Mouse (Mus musculus): ENCODE data around the gene Neurl2. TPM values are rescaled to one million over a fixed set of nuclear protein-coding genes. Genes with fewer than 3 reads are reported as not detected.

The Neurl2 gene
- polyA plus RNA-seq, 1 experiment = 17.9 TPM

DNA sequence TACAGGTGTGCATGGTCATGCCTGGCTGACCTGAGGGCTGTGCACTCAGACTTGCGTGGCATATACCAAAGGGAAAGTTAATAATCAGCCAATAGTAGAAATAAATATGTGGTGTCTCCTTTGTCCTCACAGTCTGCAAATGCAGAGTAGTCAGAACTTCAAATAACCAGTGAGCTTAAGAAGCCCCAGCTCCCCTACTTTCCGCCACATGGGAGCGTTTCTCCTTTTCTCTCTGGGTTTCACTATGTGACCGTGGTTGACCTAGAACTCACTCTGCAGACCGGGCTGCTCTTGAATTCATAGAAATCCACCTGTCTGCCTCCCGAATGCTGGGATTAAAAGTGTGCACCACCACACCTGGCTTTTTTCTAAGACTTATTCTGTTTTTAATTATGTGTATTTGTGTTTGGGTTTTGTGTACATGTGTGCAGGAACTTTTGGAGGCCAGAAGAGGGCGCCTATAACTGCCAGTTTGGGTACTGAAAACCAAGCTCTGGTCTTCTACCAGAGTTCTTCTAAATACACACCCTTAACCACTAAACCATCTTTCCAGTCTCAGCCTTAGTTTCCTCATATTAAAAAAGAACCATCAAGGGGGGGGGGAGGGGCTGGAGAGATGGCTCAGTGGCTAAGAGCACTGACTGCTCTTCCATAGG, 49.2 kb downstream of the Neurl2 start:
- Histone ChIP-seq H3K4me3 (replicated peaks; ENCODE audit: extremely low read depth, low read depth, low read length) (no peak overlapping the region), H3K4me1 (ENCODE audit: control insufficient read depth, insufficient read depth, low read length) (peaks cover 17% of the 10 kb centered on the region)
- no peak for DNase-seq
- 74% methylated on average over 7 of the region's 7 CpGs for WGBS
- TF ChIP-seq POLR2A (IDR thresholded peaks at IDR 0.05; ENCODE audit: borderline replicate concordance, extremely low read depth, low read depth, low read length) = no peak
- TF ChIP-seq CTCF (IDR thresholded peaks at IDR 0.05; ENCODE audit: insufficient read depth, low read length) = no peak

- WGBS = 56% methylated on average over 4 of the region's 4 CpGs
- Histone ChIP-seq H3K4me3 (replicated peaks; ENCODE audit: extremely low read depth, low read depth, low read length) (no peak overlapping the region), H3K4me1 (ENCODE audit: control insufficient read depth, insufficient read depth, low read length) (peaks cover 6% of the 10 kb centered on the region; the same call in 1 of the 2 replicates)
- no peak for DNase-seq
- no peak for TF ChIP-seq POLR2A (IDR thresholded peaks at IDR 0.05; ENCODE audit: borderline replicate concordance, extremely low read depth, low read depth, low read length)
- no peak for TF ChIP-seq CTCF (IDR thresholded peaks at IDR 0.05; ENCODE audit: insufficient read depth, low read length)
These were observed 51.4 kb downstream of the Neurl2 start for GRCm38 (mm10) chr2:164781876-164782275.

Other genes starting within 250 kb of the Neurl2 start
- gene Wfdc6a, start 248.0 kb downstream of the Neurl2 start, polyA plus RNA-seq (2012; rRNA removed) = 2.3 and 2.4 TPM in 2 replicates
- 0.27 and 0.65 TPM in 2 replicates for gene Eppin, start 239.9 kb downstream of the Neurl2 start, polyA plus RNA-seq (2012; rRNA removed)
- gene Wfdc6b, start 219.9 kb downstream of the Neurl2 start, polyA plus RNA-seq (2012; rRNA removed) = 1.3 and 1.9 TPM in 2 replicates
- gene Wfdc8, start 219.8 kb downstream of the Neurl2 start, polyA plus RNA-seq (2012; rRNA removed) = 5.3 and 8.5 TPM in 2 replicates
- gene Wfdc16, start 194.7 kb downstream of the Neurl2 start, polyA plus RNA-seq (2012; rRNA removed) = 0.97 and 1.9 TPM in 2 replicates
- gene Wfdc10, start 177.4 kb downstream of the Neurl2 start, polyA plus RNA-seq (2012; rRNA removed) = 7.9 and 10.9 TPM in 2 replicates
- not detected in 2 replicates for gene Wfdc9, start 176.9 kb downstream of the Neurl2 start, polyA plus RNA-seq (2012; rRNA removed)
- gene Wfdc11, start 159.4 kb downstream of the Neurl2 start, polyA plus RNA-seq (2012; rRNA removed) = not detected in 2 replicates
- gene Wfdc13, start 148.3 kb downstream of the Neurl2 start, polyA plus RNA-seq (2012; rRNA removed) = 0.98 and 1.3 TPM in 2 replicates
- not detected in 2 replicates for gene Spint4, start 135.0 kb downstream of the Neurl2 start, polyA plus RNA-seq (2012; rRNA removed)
- gene Spint5, start 118.2 kb downstream of the Neurl2 start, polyA plus RNA-seq (2012; rRNA removed) = not detected in 2 replicates
- gene Wfdc3, start 87.5 kb downstream of the Neurl2 start, polyA plus RNA-seq (2012; rRNA removed) = 1.3 and 2.3 TPM in 2 replicates
- 25.5 and 63.1 TPM in 2 replicates for gene Dnttip1, start 87.5 kb downstream of the Neurl2 start, polyA plus RNA-seq (2012; rRNA removed)
- gene Ube2c, start 63.6 kb downstream of the Neurl2 start, polyA plus RNA-seq (2012; rRNA removed) = 6.2 and 9.7 TPM in 2 replicates
- 237 TPM in 1 of 2 replicates, not detected in the other for gene Tnnc2, start 53.5 kb downstream of the Neurl2 start, polyA plus RNA-seq (2012; rRNA removed)
- 52.0 and 61.8 TPM in 2 replicates for gene Snx21, start 47.6 kb downstream of the Neurl2 start, polyA plus RNA-seq (2012; rRNA removed)
- gene Acot8, start 28.6 kb downstream of the Neurl2 start, polyA plus RNA-seq (2012; rRNA removed) = 35.7 and 38.6 TPM in 2 replicates
- gene Zswim3, start 28.4 kb downstream of the Neurl2 start, polyA plus RNA-seq (2012; rRNA removed) = 3.1 and 3.8 TPM in 2 replicates
- gene Zswim1, start 10.8 kb downstream of the Neurl2 start, polyA plus RNA-seq (2012; rRNA removed) = 9.8 and 10.3 TPM in 2 replicates
- 0.54 and 1.1 TPM in 2 replicates for gene Spata25, start 4.9 kb downstream of the Neurl2 start, polyA plus RNA-seq (2012; rRNA removed)
- gene Ctsa, start 583 bp downstream of the Neurl2 start, polyA plus RNA-seq (2012; rRNA removed) = 289 and 294 TPM in 2 replicates
- gene Pltp, start 24.3 kb upstream of the Neurl2 start, polyA plus RNA-seq (2012; rRNA removed) = 873 and 1,096 TPM in 2 replicates
- gene Pcif1, start 45.8 kb upstream of the Neurl2 start, polyA plus RNA-seq (2012; rRNA removed) = 42.9 and 44.3 TPM in 2 replicates
- 33.2 and 34.9 TPM in 2 replicates for gene Zfp335, start 78.3 kb upstream of the Neurl2 start, polyA plus RNA-seq (2012; rRNA removed)
- 12.4 and 13.4 TPM in 2 replicates for gene Mmp9, start 107.3 kb upstream of the Neurl2 start, polyA plus RNA-seq (2012; rRNA removed)
- gene Slc12a5, start 127.3 kb upstream of the Neurl2 start, polyA plus RNA-seq (2012; rRNA removed) = 3.6 and 3.9 TPM in 2 replicates
- 27.7 and 29.1 TPM in 2 replicates for gene Ncoa5, start 201.4 kb upstream of the Neurl2 start, polyA plus RNA-seq (2012; rRNA removed)
- 36.2 and 51.7 TPM in 2 replicates for gene Cd40, start 222.2 kb upstream of the Neurl2 start, polyA plus RNA-seq (2012; rRNA removed)

All from lung, adult 2 months (tissue).